Mouse (Mus musculus): ENCODE measurements around the gene Hdhd3.
"Not testable (repeated sequence)": the region's sequence is repeated elsewhere in the genome, so short reads cannot be mapped to it uniquely, and the experiment has no call there.

Hdhd3 gene

GRCm38 (mm10) chr4:62509946-62510345, 6.7 kb upstream of the Hdhd3 start:
- no peak for DNase-seq (ENCODE audit: low read depth)

- no peak for DNase-seq (ENCODE audit: low read depth)
These were observed 5.6 kb upstream of the Hdhd3 start for GRCm38 (mm10) chr4:62508839-62509238.

- peak; percentile 64 for DNase-seq (ENCODE audit: low read depth)
These were observed 3.5 kb upstream of the Hdhd3 start for GRCm38 (mm10) chr4:62506798-62507197.

- DNase-seq (ENCODE audit: low read depth), result no peak
These were observed 2.7 kb upstream of the Hdhd3 start for GRCm38 (mm10) chr4:62505991-62506390.

- DNase-seq (ENCODE audit: low read depth), result peak; percentile 54
These were observed 298 bp downstream of the Hdhd3 start for GRCm38 (mm10) chr4:62502969-62503368.

GRCm38 (mm10) chr4:62501964-62502732, 1.1 kb downstream of the Hdhd3 start:
- DNase-seq (ENCODE audit: low read depth), result peak; percentile 88

GRCm38 (mm10) chr4:62501534-62501933, 1.7 kb downstream of the Hdhd3 start:
- no peak for DNase-seq (ENCODE audit: low read depth)

- DNase-seq (ENCODE audit: low read depth), result no peak
These were observed 2.5 kb downstream of the Hdhd3 start for GRCm38 (mm10) chr4:62500799-62501198.

- DNase-seq (ENCODE audit: low read depth), result no peak
These were observed 6.5 kb downstream of the Hdhd3 start for GRCm38 (mm10) chr4:62496815-62497214.

GRCm38 (mm10) chr4:62495946-62496345, 7.3 kb downstream of the Hdhd3 start:
- DNase-seq (ENCODE audit: low read depth), result no peak

- DNase-seq (ENCODE audit: low read depth), result no peak
These were observed 9.0 kb downstream of the Hdhd3 start for GRCm38 (mm10) chr4:62494230-62494629.

- DNase-seq (ENCODE audit: low read depth), result no peak
These were observed 10.6 kb downstream of the Hdhd3 start for GRCm38 (mm10) chr4:62492682-62493081.

- no peak for DNase-seq (ENCODE audit: low read depth)
These were observed 15.4 kb downstream of the Hdhd3 start for GRCm38 (mm10) chr4:62487914-62488313.

- no peak for DNase-seq (ENCODE audit: low read depth)
These were observed 16.1 kb downstream of the Hdhd3 start for GRCm38 (mm10) chr4:62487172-62487571.

GRCm38 (mm10) chr4:62486162-62486696, 17.0 kb downstream of the Hdhd3 start:
- no peak for DNase-seq (ENCODE audit: low read depth)

GRCm38 (mm10) chr4:62485450-62486161, 17.7 kb downstream of the Hdhd3 start:
- no peak for DNase-seq (ENCODE audit: low read depth)

GRCm38 (mm10) chr4:62484928-62485327, 18.3 kb downstream of the Hdhd3 start:
- peak; percentile 39 for DNase-seq (ENCODE audit: low read depth)

- peak; percentile 84 for DNase-seq (ENCODE audit: low read depth)
These were observed 22.3 kb downstream of the Hdhd3 start for GRCm38 (mm10) chr4:62480709-62481605.

- DNase-seq (ENCODE audit: low read depth), result peak; percentile 81
These were observed 23.1 kb downstream of the Hdhd3 start, which contains the start of gene Bspry for GRCm38 (mm10) chr4:62479937-62480708. Bspry (plus strand) TSS chr4:62480053.

GRCm38 (mm10) chr4:62479593-62479936, 23.7 kb downstream of the Hdhd3 start:
- not testable (repeated sequence) for DNase-seq (ENCODE audit: low read depth)

GRCm38 (mm10) chr4:62477542-62478244, 25.6 kb downstream of the Hdhd3 start:
- DNase-seq (ENCODE audit: low read depth), result peak; percentile 8

Data from induced T-regulatory cell, adult 2 months (primary cell).